Mouse (Mus musculus): ENCODE results near the gene Cspg4.

- TF ChIP-seq POLR2A (IDR thresholded peaks at IDR 0.05; ENCODE audit: low read depth, low read length) = no peak
- no peak for TF ChIP-seq CTCF (conservative IDR thresholded peaks at IDR 0.05; ENCODE audit: insufficient read depth, insufficient read length, low read depth, low read length)
Observed at GRCm38 (mm10) chr9:56899409-56899808, 34.6 kb downstream of the Cspg4 start.
